Mouse (Mus musculus): Measurements from ENCODE around the gene Stk25.
A peak's percentile ranks its signal among the peaks of the same experiment; 100 is the strongest.

The Stk25 gene

GRCm38 (mm10) chr1:93668791-93669548 is 10.5 kb upstream of the Stk25 start:
- DNase-seq = peak; percentile 49

GRCm38 (mm10) chr1:93667760-93668400 is 9.4 kb upstream of the Stk25 start:
- no peak for DNase-seq

DNA sequence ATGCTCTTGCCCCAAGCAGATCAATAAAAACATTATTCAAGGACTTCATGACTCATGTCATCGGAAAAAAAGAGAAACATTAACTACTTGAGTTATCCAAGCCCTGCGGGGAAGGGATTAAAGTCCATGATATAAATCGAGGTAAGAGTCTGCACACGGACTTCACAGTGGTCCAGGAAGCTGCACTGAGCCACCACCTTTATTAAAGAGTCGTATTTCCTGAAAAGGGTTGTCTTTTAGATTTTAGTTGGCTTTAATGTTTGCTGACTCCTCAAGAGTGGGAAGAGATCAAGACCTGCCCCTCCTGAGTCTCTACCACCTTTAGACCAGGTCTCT is 1.5 kb downstream of the Stk25 start:
- DNase-seq = no peak

DNA sequence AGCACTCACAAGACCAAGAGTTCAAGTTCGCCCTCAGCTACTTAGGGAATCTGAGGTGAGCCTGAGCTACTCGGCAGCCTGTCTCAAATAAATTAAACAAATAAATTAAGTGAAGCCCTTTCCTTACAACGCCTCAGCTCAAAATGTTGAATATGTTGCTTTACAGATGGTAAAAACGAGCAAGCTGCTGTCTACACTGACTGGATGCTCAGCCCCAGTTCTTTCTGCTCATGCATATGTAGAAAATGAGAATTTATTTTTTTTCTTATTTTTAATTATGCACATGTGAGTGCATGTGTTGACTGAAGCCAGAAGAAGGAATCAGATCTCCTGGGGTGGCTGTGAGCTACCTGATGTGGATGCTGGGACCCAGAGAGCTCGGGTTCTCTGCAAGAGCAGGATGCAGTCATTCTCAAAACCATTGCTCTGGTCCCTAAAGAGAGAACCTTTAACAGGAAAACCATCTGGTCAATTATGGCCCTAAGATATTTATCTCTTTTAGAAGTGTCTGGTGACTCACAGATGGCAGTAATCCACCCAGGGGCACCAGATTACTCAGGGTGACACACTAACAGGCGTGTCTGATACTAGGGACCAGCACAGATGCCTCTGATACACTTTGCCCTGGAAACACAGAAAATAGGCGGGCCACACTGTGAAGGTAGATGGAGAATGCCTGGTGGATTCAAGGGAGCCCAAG is 2.0 kb downstream of the Stk25 start:
- no peak for DNase-seq

DNA sequence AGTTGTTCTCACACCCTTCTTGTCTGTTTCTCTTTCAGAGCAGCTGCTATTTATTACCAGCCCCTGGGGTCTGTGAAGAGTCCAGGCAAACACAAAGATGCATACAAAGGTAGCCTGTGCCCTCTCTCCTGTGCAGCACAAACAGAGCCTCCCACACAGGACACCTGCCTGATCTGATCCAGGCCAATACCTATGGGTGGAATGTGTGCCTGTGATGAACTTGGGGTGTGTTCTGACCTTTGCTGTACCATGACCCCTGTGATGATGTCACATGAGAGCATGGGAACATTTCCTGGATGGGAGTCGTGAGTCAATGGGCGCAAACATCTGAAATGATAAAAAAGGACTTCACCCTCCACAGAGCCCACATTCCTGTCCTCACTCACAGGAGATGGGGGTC is 3.7 kb downstream of the Stk25 start:
- DNase-seq = no peak

- no peak for DNase-seq
Measured at GRCm38 (mm10) chr1:93654275-93654674, 4.2 kb downstream of the Stk25 start.

- no peak for DNase-seq
Measured at GRCm38 (mm10) chr1:93649604-93650172, 8.8 kb downstream of the Stk25 start.

DNA sequence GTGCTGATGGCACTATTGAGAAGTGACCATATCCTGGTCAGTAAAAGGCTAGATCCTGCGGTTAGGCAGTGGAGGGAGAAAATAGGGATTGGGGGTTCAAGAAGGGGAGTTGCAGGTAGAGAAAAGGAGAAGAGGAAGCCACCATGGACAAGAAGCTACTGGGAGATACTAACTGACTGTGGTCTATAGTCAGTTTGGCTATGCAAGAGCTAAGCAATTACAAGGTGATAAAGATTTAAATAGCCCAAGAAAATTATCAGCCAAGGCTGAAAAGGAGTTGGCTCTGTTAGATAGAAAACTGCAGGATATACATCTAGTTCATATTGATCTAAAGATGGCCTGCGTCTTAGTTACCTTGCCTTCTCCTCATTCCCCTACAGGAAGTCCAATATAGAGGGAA is 15.8 kb downstream of the Stk25 start:
- no peak for DNase-seq

- no peak for DNase-seq
Measured at GRCm38 (mm10) chr1:93641978-93642377, 16.5 kb downstream of the Stk25 start.

DNA sequence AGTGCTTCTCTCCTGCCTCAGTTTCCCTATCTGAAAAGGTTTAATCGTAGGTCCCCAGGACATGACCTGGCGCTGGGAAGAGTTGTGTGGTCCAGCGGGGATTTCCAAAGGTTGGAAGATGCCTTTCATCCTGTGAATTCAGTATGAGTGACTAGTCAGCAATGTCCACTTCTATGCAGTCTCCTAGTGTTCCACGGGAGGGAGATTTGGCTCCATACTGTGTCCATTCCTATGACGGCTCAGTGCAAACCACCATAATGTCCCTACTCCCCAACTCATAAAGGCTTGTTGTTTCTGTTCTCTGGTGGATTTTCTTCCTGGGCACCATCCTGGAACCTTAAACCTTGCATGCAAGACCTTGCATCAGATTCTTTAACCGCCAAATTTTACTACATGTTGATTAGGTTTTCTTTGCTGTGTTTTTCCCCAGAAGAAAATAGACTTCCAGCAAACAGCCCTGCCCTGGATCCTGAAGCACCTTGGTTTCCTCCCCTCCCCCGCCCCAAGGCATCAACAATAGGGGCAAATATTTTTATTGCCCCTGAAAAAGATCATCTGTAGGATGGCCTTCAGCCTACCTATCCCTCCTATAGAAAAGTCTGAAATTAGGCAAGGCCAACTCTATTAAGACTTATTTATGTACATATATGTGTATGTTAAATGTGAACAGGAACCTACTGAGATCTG is 22.1 kb downstream of the Stk25 start:
- no peak for DNase-seq

- DNase-seq = peak; percentile 100
Measured at GRCm38 (mm10) chr1:93635580-93636192, 22.8 kb downstream of the Stk25 start.

DNA sequence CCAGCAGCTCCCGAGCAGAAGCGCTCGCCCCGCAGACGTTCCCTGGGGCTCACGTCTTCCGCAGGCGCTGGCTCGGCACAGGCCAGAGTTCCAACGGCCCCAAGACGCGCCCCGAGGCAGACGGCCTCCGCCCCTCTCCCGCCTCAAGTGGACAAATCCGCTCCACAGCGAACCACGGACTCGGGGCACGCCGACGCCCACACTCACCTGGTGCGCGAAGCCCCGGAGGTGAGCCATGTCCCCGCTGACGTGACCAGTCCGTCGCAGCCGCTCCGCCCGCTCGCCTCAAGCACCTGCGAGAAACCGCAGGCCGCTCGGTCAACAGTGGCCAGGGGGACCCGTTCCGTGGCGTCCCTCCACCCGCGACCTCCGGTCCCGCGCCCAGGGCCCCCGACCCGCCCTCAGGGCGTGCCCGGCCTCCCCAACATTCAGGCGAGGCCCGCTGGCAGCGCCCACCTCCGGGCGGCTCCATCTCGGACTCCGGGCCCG is 23.3 kb downstream of the Stk25 start:
- DNase-seq = no peak

- DNase-seq = peak; percentile 73
Measured at GRCm38 (mm10) chr1:93634481-93634891, 24.0 kb downstream of the Stk25 start.

- no peak for DNase-seq
Measured at GRCm38 (mm10) chr1:93632723-93633122, 25.7 kb downstream of the Stk25 start.

DNA sequence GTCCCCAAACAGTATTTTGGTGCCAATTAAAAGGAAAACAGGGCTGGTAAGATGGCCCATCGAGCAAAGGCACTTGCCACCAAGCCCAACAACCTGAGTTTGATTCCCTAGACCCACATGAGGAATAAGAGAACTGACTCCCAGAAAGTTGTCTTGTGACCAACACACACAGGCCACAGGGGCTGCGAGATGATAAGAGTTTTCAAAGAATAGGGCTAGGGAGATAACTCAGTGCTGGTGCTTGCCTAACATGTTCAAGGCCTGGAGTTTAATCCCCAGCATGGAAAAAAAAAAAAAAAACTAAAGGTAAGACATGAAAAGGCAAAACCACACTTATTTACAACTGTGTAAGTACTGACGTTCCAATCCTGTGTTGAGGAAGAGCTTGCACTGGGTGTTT is 27.7 kb downstream of the Stk25 start:
- DNase-seq = no peak

GRCm38 (mm10) chr1:93624502-93624901 is 34.0 kb downstream of the Stk25 start:
- DNase-seq = no peak

DNA sequence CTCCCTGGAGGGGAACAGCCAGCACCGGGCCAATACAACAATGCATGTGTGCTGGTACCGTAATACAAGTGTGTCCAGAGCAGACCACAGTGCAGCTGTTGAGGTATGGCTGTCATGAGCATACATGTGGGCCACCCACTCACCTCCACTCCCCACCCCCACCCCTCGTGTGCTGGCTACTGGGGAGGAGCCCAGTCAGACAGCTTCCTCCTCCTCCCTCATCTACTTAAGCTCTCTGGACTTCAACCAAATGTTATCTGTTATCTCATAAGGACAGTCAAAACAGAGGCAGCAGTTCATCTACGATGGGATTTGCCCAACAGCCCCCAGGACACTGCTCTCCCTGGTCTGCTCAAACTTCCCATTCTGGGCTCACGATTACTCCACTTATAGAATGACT is 39.5 kb downstream of the Stk25 start:
- no peak for DNase-seq

DNA sequence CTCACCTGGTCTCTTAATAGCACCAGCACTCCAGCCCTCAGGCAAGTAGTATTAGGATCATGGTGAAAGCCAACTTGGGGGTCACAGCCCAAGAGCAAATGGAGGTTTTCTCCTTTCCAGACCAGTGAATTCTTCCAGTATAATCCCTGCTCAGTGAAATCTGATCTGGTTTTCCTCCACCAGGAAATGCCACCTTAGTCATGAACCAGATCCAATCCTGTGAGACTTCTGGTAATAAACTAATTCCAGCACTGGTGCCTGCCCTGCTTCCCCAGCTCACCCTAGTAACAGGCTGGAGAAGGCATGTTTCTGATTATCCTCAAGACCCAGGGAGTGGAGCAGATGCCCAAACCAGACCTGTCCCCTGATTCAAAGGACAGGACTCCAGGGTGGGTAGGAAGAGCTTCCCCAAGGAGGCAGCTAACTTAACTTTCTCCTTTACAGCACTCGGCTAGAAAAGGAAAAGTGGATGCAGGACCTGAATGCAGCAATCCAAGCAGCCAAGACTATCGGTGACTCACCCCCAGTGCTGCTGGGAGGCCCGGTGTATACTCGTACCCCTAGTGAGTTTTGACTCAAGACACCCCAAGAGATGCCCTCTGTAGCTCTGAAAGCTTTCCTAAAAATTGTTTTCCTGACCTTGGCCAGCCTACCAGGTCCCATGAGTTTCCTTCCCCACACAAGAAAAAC is 40.3 kb downstream of the Stk25 start:
- DNase-seq = no peak

- DNase-seq = no peak
Measured at GRCm38 (mm10) chr1:93609762-93610161, 48.7 kb downstream of the Stk25 start.

GRCm38 (mm10) chr1:93608696-93609245 is 49.7 kb downstream of the Stk25 start:
- DNase-seq = no peak

All from right cerebral cortex, adult 18-20 months (tissue).